Mouse (Mus musculus) CD8-positive naive resting alpha-beta T cell, adult 2 months (primary cell): ENCODE data around the gene Slc13a2.

Experiments used
- DNase-seq, 2 experiments: peaks; one replicate each; pipeline ENCODE4 v3.0.0; 2022; ENCODE audit warnings: low read depth in 2 of 2, low spot score in 2 of 2

The Slc13a2 gene

GRCm38 (mm10) chr11:78355471-78356238, 66.4 kb downstream of the Slc13a2 start:
- peak; percentile 45 to 64 for DNase-seq

- no peak for DNase-seq
Measured at GRCm38 (mm10) chr11:78354905-78355304, 67.1 kb downstream of the Slc13a2 start.

- DNase-seq = no peak
Measured at GRCm38 (mm10) chr11:78353081-78353480, 68.9 kb downstream of the Slc13a2 start.

GRCm38 (mm10) chr11:78349441-78350358, 72.3 kb downstream of the Slc13a2 start:
- no peak for DNase-seq

- no peak for DNase-seq
Measured at GRCm38 (mm10) chr11:78348474-78348873, 73.5 kb downstream of the Slc13a2 start.

GRCm38 (mm10) chr11:78347908-78348307, 74.1 kb downstream of the Slc13a2 start:
- no peak for DNase-seq
